Mouse (Mus musculus) mouse embryonic stem cell (cell line): ENCODE results near the gene Olfr76.
"Not testable (repeated sequence)": the region's sequence is repeated elsewhere in the genome, so short reads cannot be mapped to it uniquely, and the experiment has no call there.

ENCODE experiments used
- in situ Hi-C, 2 experiments: fragments of 300-500 bp; cut with MboI; formaldehyde crosslinking; loops; 1 replicate in 1 of 2; 3 replicates in 1 of 2; pipeline ENCODE4 v1.14.3; 2019 to 2020; ENCODE audit warnings: low sequenced_read_pairs in 2 of 2, low pct_unique_long_range_greater_than_20kb in 1 of 2, mixed read lengths in 1 of 2; ENCODE audit not compliant: unreplicated experiment in 1 of 2

Olfr76 gene

GRCm38 (mm10) chr19:12123103-12123502 lies at the start of gene Olfr76:
TSS of gene Olfr76 (minus strand) at chr19:12123203.
- in situ Hi-C loops, result no loop called here

GRCm38 (mm10) chr19:12170062-12170599 lies 47.1 kb upstream of the Olfr76 start, which contains the start of gene Olfr1555-ps1:
TSS of gene Olfr1555-ps1 (minus strand) at chr19:12170112.
- in situ Hi-C loops, result not testable (repeated sequence)

GRCm38 (mm10) chr19:12145452-12145851 lies 22.4 kb upstream of the Olfr76 start:
- in situ Hi-C loops, result no loop called here

GRCm38 (mm10) chr19:12143356-12143755 lies 20.4 kb upstream of the Olfr76 start:
- in situ Hi-C loops, result no loop called here

GRCm38 (mm10) chr19:12134289-12134688 lies 11.3 kb upstream of the Olfr76 start:
- in situ Hi-C loops, result loop anchor here (5.0 to 10.0 kb wide), 2 partner anchors 281 to 288 kb away; partner anchors contain the start of gene Olfr1441 (in 1 of the 2)

GRCm38 (mm10) chr19:12116464-12116863 lies 6.5 kb downstream of the Olfr76 start:
- in situ Hi-C loops, result no loop called here

GRCm38 (mm10) chr19:12115797-12116196 lies 7.2 kb downstream of the Olfr76 start, which contains the start of gene Olfr1428:
TSS of gene Olfr1428 (minus strand) at chr19:12115897.
- in situ Hi-C loops, result no loop called here

GRCm38 (mm10) chr19:12113807-12114206 lies 9.2 kb downstream of the Olfr76 start:
- in situ Hi-C loops, result no loop called here

GRCm38 (mm10) chr19:12104541-12104940 lies 18.5 kb downstream of the Olfr76 start:
- in situ Hi-C loops, result no loop called here

- in situ Hi-C loops, result no loop called here
Measured at GRCm38 (mm10) chr19:12103234-12103633, 19.8 kb downstream of the Olfr76 start, which contains the start of gene Olfr1427. TSS of gene Olfr1427 (minus strand) at chr19:12103334.

- in situ Hi-C loops, result no loop called here
Measured at GRCm38 (mm10) chr19:12091913-12092312, 31.1 kb downstream of the Olfr76 start, which contains the start of gene Olfr1426. TSS of gene Olfr1426 (minus strand) at chr19:12092013.

GRCm38 (mm10) chr19:12077631-12078030 lies 45.4 kb downstream of the Olfr76 start, which contains the start of gene Olfr1425:
TSS of gene Olfr1425 (minus strand) at chr19:12077731.
- in situ Hi-C loops, result not testable (repeated sequence)

GRCm38 (mm10) chr19:12069546-12069945 lies 53.5 kb downstream of the Olfr76 start:
- in situ Hi-C loops, result not testable (repeated sequence)
